Mouse (Mus musculus) hindbrain, embryonic 11.5 days (tissue): Measurements from ENCODE around the gene Nup210. TPM values are rescaled to one million over a fixed set of nuclear protein-coding genes. Genes with fewer than 3 reads are reported as not detected.

Source experiments
- ATAC-seq: fragments of 200-750 bp; cut with Nextera tagmentation; 2 replicates; pipeline ENCODE4 v1.8.0; 2017; ENCODE audit warnings: mild to moderate bottlenecking, moderate TSS enrichment, moderate library complexity; ENCODE audit not compliant: low FRiP score
- DNase-seq: peaks from one replicate; pipeline ENCODE4 v3.0.0-alpha.2; 2015; ENCODE audit warnings: low spot score
- H3K27ac ChIP-seq: fragments of 300-500 bp; sonication (generic); 2 replicates; pipeline ENCODE4 v1.5.1; 2014; ENCODE audit warnings: mild to moderate bottlenecking, low read depth, low read length
- H3K27me3 ChIP-seq: fragments of 300-500 bp; sonication (generic); 2 replicates; pipeline ENCODE4 v1.6.1; 2014; ENCODE audit warnings: mild to moderate bottlenecking, low read length, moderate library complexity, mixed read lengths; ENCODE audit not compliant: control insufficient read depth, insufficient read depth
- H3K36me3 ChIP-seq: fragments of 300-500 bp; sonication (generic); 2 replicates; pipeline ENCODE4 v1.6.1; 2014; ENCODE audit warnings: mild to moderate bottlenecking, low read length, moderate library complexity, mixed read lengths; ENCODE audit not compliant: control insufficient read depth, insufficient read depth
- H3K4me1 ChIP-seq: fragments of 300-500 bp; sonication (generic); replicated peaks from 2 replicates; pipeline ENCODE4 v1.6.1; 2014; ENCODE audit warnings: low read length, mixed read lengths; ENCODE audit not compliant: control insufficient read depth, insufficient read depth
- H3K4me2 ChIP-seq: fragments of 300-500 bp; sonication (generic); replicated peaks from 2 replicates; pipeline ENCODE4 v1.6.1; 2014; ENCODE audit warnings: mild to moderate bottlenecking, low read depth, low read length
- H3K4me3 ChIP-seq: fragments of 300-500 bp; sonication (generic); 2 replicates; pipeline ENCODE4 v1.5.1; 2014; ENCODE audit warnings: low read depth, low read length
- H3K9ac ChIP-seq: fragments of 300-500 bp; sonication (generic); 2 replicates; pipeline ENCODE4 v1.6.1; 2014; ENCODE audit warnings: low read depth, low read length
- H3K9me3 ChIP-seq: fragments of 300-500 bp; sonication (generic); 2 replicates; pipeline ENCODE4 v1.6.1; 2016; ENCODE audit warnings: low read length; ENCODE audit not compliant: control insufficient read depth
- WGBS: fragments of 180-500 bp; shearing (Covaris S2); extraction: QIAGEN DNeasy Blood & Tissue Kit; methylation state at CpG from one replicate; pipeline ENCODE4 v1.1.7; 2014; 5-methylcytosine and 5-hydroxymethylcytosine counted together
- polyA plus RNA-seq: library from polyadenylated mRNA; unstranded; fragments of >200 nt; fragmentation: Nextera tagmentation; extraction: Ambion mirVana; gene quantifications from 2 replicates; pipeline ENCODE4 v1.2.1, GENCODE M21; 2014

Nup210 gene
- polyA plus RNA-seq, 1 experiment from 2014 or later = 11.9 TPM

- ATAC-seq (no peak), DNase-seq (no peak)
- WGBS = 88% methylated on average over 3 of the region's 3 CpGs
- Histone ChIP-seq H3K36me3 (no peaks in the 10 kb centered on the region), H3K4me2 (no peak overlapping the region), H3K9ac (no peak overlapping the region), H3K27ac (no peak overlapping the region), H3K4me1 (no peaks in the 10 kb centered on the region), H3K27me3 (no peaks in the 10 kb centered on the region), H3K9me3 (no peaks in the 10 kb centered on the region), H3K4me3 (no peak overlapping the region)
Measured at GRCm38 (mm10) chr6:91067048-91067447, 49.6 kb downstream of the Nup210 start.

GRCm38 (mm10) chr6:91061296-91061695 lies 55.3 kb downstream of the Nup210 start:
- WGBS = 83% methylated on average over 2 of the region's 2 CpGs
- no peaks in the 10 kb centered on the region for H3K4me1 ChIP-seq
- no peaks in the 10 kb centered on the region for H3K27me3 ChIP-seq
- no peaks in the 10 kb centered on the region for H3K36me3 ChIP-seq
- H3K9ac ChIP-seq = no peak overlapping the region
- H3K9me3 ChIP-seq = no peaks in the 10 kb centered on the region
- no peak overlapping the region for H3K4me2 ChIP-seq
- no peak overlapping the region for H3K27ac ChIP-seq
- ATAC-seq (no peak), DNase-seq (no peak)
- no peak overlapping the region for H3K4me3 ChIP-seq

GRCm38 (mm10) chr6:91059711-91060110 lies 56.9 kb downstream of the Nup210 start:
- DNase-seq = peak; percentile 69
- Histone ChIP-seq H3K4me3 (no peak overlapping the region), H3K9ac (no peak overlapping the region), H3K9me3 (no peaks in the 10 kb centered on the region), H3K36me3 (no peaks in the 10 kb centered on the region), H3K4me2 (no peak overlapping the region), H3K27me3 (no peaks in the 10 kb centered on the region), H3K4me1 (no peaks in the 10 kb centered on the region), H3K27ac (no peak overlapping the region)
- WGBS = 49% methylated on average over 2 of the region's 2 CpGs
- ATAC-seq = 0 out of 2 replicates have a peak, but pooled peaks have one; percentile 35

- no peaks in the 10 kb centered on the region for H3K36me3 ChIP-seq
- ATAC-seq (no peak), DNase-seq (no peak)
- H3K27ac ChIP-seq = no peak overlapping the region
- no peaks in the 10 kb centered on the region for H3K4me1 ChIP-seq
- H3K9me3 ChIP-seq = no peaks in the 10 kb centered on the region
- WGBS = 81% methylated on average over 2 of the region's 2 CpGs
- H3K27me3 ChIP-seq = no peaks in the 10 kb centered on the region
- no peak overlapping the region for H3K4me3 ChIP-seq
- no peak overlapping the region for H3K9ac ChIP-seq
- H3K4me2 ChIP-seq = no peak overlapping the region
Measured at GRCm38 (mm10) chr6:91057989-91058388, 58.6 kb downstream of the Nup210 start.

- Histone ChIP-seq H3K4me2 (no peak overlapping the region), H3K4me3 (no peak overlapping the region), H3K27ac (no peak overlapping the region), H3K4me1 (no peaks in the 10 kb centered on the region), H3K9ac (no peak overlapping the region), H3K27me3 (no peaks in the 10 kb centered on the region), H3K9me3 (no peaks in the 10 kb centered on the region), H3K36me3 (no peaks in the 10 kb centered on the region; the same call in 1 of the 2 replicates)
- ATAC-seq = no peak
- DNase-seq = no peak
Measured at GRCm38 (mm10) chr6:91056348-91056747, 60.3 kb downstream of the Nup210 start.

GRCm38 (mm10) chr6:91052572-91052971 lies 64.1 kb downstream of the Nup210 start:
- H3K9me3 ChIP-seq = no peaks in the 10 kb centered on the region
- H3K9ac ChIP-seq = no peak overlapping the region
- H3K4me1 ChIP-seq = no peaks in the 10 kb centered on the region
- H3K4me2 ChIP-seq = no peak overlapping the region
- no peaks in the 10 kb centered on the region; the same call in 1 of the 2 replicates for H3K36me3 ChIP-seq
- no peak for ATAC-seq
- 97% methylated on average over 4 of the region's 4 CpGs for WGBS
- H3K27ac ChIP-seq = no peak overlapping the region
- no peak overlapping the region for H3K4me3 ChIP-seq
- no peak for DNase-seq
- H3K27me3 ChIP-seq = no peaks in the 10 kb centered on the region

- DNase-seq (no peak), ATAC-seq (no peak)
- no peaks in the 10 kb centered on the region for H3K9me3 ChIP-seq
- no peak overlapping the region for H3K9ac ChIP-seq
- H3K27ac ChIP-seq = no peak overlapping the region
- H3K36me3 ChIP-seq = no peaks in the 10 kb centered on the region; the same call in 1 of the 2 replicates
- no peak overlapping the region for H3K4me3 ChIP-seq
- H3K4me1 ChIP-seq = no peaks in the 10 kb centered on the region
- no peaks in the 10 kb centered on the region for H3K27me3 ChIP-seq
- 90% methylated on average over 7 of the region's 7 CpGs for WGBS
- H3K4me2 ChIP-seq = no peak overlapping the region
Measured at GRCm38 (mm10) chr6:91048019-91048418, 68.6 kb downstream of the Nup210 start.

GRCm38 (mm10) chr6:91047434-91047833 lies 69.2 kb downstream of the Nup210 start:
- WGBS = 73% methylated on average over 5 of the region's 5 CpGs

GRCm38 (mm10) chr6:91046184-91046583 lies 70.4 kb downstream of the Nup210 start:
- Histone ChIP-seq H3K9me3 (no peaks in the 10 kb centered on the region), H3K9ac (no peak overlapping the region), H3K36me3 (no peaks in the 10 kb centered on the region), H3K27ac (no peak overlapping the region), H3K4me3 (no peak overlapping the region), H3K27me3 (no peaks in the 10 kb centered on the region), H3K4me2 (no peak overlapping the region), H3K4me1 (no peaks in the 10 kb centered on the region)
- WGBS = 73% methylated on average over 5 of the region's 5 CpGs
- DNase-seq (peak; percentile 4), ATAC-seq (no peak)

More at GRCm38 (mm10) chr6:91047434-91047833, 69.2 kb downstream of the Nup210 start:
- H3K36me3 ChIP-seq = no peaks in the 10 kb centered on the region
- DNase-seq (no peak), ATAC-seq (no peak)
- H3K9ac ChIP-seq = no peak overlapping the region
- H3K4me3 ChIP-seq = no peak overlapping the region
- H3K9me3 ChIP-seq = no peaks in the 10 kb centered on the region
- no peak overlapping the region for H3K27ac ChIP-seq
- H3K4me1 ChIP-seq = no peaks in the 10 kb centered on the region
- H3K27me3 ChIP-seq = no peaks in the 10 kb centered on the region
- H3K4me2 ChIP-seq = no peak overlapping the region
